Mouse (Mus musculus) skeletal muscle tissue, postnatal 0 days (tissue): Measurements from ENCODE around the gene Gm13283. TPM values are rescaled to one million over a fixed set of nuclear protein-coding genes. Genes with fewer than 3 reads are reported as not detected.

ENCODE experiments used
- polyA plus RNA-seq: library from polyadenylated mRNA; unstranded; fragments of >200 nt; fragmentation: Nextera tagmentation; extraction: Ambion mirVana; gene quantifications from 2 replicates; pipeline ENCODE4 v1.2.1, GENCODE M21; 2015

Gm13283 gene
- 0.15 and 0.18 TPM in 2 replicates for polyA plus RNA-seq

DNA sequence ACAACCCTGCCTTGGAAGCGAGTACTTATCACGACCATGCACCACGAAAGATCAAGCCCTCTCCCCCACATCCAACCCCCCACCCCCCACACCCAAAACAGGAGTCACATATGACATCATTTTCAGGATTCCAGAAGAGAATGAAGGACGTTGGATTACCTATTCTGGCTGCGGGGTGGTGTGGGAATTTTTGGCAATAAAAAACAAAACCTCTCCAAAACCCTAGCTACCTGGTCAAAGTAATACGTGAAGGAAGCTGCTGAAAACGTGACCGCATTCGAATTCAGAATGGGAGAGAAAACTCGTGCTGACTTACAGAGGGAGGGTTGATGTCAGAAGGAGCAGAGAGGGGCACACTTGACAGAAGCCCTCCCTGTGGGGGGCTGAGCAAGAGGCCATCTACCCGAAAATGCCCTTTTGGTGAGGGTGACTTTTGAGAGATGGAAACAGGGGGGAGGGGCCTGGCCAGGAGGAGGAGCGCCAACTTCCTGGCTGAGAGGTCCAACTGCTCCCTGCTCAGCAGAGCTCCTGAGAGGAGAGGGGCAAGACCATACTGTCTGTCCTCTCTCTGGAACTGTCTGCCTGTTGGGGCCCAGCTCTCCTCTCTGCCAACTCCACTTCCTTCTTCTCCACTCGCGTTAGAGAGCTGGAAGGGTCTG, at the start of gene Gm13283:
Gene Gm13283 (plus strand): TSS at position 510 of the 659 bp plus-strand sequence.

DNA sequence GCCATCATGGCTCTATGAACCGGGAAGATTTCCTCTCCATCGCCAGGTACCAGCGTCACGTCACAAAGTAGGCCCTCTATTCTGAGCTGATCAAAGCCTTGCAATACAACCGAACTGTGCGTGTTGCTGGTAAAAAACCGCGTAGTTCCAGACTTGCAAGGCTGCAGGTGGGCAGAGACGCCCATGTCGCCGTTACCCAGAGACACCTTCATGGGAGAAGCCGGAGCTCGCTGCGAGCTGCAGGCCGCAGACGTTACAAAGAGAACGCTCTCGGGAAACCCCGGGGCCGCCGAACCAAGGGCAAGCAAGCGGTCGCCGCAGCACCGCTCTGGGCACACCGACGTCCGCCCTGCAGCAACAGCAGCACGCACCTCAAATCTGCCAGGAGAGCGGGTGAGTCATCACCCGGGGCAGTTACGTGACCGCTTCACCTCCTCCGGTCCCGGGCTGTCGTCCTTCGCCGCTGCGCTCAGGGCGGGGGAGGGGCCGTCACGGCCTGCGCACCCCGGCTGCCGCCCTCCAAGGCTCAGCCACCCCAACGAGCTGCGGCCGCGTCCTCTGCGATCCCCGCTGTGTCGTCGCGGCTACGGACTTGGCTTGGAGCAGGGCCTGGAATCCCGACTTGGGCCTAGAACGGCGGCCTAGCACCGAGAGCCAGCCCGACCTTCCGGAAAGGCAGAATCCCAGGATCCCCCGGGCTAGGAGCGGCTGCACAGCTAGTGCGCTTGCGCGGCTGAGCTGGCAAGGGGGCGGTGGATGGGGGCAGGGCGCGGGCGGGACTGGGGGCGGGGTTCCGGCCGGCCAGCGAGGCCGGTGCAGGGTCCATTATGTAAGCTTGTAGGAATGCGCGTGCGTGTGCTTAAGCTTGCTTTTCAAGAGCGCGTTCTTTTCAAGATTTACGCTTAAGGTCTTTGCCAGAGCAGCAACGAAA, 37.9 kb upstream of the Gm13283 start, which contains the start of the genes Gm26566 and Klhl9:
Gene Gm26566 (plus strand): TSS at position 15 of the 931 bp plus-strand sequence.
Gene Klhl9 (minus strand): TSS at position 675 of the 931 bp plus-strand sequence.

DNA sequence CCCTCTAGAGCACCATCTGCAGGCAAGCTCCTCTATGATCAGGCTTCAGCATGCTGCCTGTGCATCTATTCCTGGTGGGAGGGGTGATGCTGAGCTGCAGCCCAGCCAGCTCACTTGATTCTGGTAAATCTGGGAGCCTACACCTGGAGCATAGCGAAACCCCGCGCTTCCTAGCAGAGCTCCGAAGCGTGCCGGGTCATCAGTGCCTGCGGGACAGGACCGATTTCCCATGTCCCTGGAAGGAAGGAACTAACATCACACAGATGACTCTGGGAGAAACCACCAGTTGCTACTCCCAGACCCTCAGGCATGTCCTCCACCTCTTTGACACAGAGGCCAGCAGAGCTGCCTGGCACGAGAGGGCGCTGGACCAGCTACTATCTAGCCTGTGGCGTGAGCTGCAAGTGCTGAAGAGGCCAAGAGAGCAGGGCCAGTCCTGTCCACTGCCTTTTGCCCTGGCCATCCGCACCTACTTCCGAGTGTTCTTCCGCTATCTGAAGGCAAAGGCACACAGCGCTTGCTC, 5.0 kb upstream of the Gm13283 start, which contains the start of gene Gm13271:
Gene Gm13271 (plus strand): TSS at position 51 of the 523 bp plus-strand sequence.

DNA sequence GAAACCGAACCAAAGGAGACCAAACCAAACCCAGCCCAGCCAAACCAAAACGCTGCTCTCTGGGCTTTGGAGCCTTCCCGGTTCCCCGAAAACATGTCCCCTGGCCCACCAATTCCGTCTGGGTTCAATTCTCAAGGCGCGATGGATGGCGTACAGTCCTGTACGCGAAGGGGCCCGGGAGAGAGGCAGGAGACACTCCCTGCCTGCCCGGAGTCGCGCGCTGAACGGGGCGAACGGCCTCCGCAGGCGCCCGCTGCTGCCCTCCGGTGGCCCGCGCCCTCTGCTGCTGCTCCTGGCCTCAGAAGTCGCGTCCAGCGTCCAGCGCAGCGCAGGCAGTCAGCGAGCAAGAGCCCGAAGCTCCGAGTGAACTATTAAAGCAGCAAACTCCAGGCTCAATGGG, 13.6 kb downstream of the Gm13283 start, which contains the start of gene Gm13290:
Gene Gm13290 (plus strand): TSS at position 301 of the 400 bp plus-strand sequence.

DNA sequence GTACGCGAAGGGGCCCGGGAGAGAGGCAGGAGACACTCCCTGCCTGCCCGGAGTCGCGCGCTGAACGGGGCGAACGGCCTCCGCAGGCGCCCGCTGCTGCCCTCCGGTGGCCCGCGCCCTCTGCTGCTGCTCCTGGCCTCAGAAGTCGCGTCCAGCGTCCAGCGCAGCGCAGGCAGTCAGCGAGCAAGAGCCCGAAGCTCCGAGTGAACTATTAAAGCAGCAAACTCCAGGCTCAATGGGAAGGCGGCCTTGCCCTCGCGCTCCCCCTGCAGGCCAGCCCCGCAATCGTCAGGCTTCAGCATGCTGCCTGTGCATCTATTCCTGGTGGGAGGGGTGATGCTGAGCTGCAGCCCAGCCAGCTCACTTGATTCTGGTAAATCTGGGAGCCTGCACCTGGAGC, 16.7 kb downstream of the Gm13283 start, which contains the start of gene Gm13289:
Gene Gm13289 (plus strand): TSS at position 301 of the 400 bp plus-strand sequence.

DNA sequence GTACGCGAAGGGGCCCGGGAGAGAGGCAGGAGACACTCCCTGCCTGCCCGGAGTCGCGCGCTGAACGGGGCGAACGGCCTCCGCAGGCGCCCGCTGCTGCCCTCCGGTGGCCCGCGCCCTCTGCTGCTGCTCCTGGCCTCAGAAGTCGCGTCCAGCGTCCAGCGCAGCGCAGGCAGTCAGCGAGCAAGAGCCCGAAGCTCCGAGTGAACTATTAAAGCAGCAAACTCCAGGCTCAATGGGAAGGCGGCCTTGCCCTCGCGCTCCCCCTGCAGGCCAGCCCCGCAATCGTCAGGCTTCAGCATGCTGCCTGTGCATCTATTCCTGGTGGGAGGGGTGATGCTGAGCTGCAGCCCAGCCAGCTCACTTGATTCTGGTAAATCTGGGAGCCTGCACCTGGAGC, 19.6 kb downstream of the Gm13283 start, which contains the start of gene Gm13272:
Gene Gm13272 (plus strand): TSS at position 301 of the 400 bp plus-strand sequence.

DNA sequence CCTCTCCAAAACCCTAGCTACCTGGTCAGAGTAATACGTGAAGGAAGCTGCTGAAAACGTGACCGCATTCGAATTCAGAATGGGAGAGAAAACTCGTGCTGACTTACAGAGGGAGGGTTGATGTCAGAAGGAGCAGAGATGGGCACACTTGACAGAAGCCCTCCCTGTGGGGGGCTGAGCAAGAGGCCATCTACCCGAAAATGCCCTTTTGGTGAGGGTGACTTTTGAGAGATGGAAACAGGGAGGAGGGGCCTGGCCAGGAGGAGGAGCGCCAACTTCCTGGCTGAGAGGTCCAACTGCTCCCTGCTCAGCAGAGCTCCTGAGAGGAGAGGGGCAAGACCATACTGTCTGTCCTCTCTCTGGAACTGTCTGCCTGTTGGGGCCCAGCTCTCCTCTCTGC, 21.9 kb downstream of the Gm13283 start, which contains the start of gene Ifnz:
Gene Ifnz (plus strand): TSS at position 301 of the 400 bp plus-strand sequence.

DNA sequence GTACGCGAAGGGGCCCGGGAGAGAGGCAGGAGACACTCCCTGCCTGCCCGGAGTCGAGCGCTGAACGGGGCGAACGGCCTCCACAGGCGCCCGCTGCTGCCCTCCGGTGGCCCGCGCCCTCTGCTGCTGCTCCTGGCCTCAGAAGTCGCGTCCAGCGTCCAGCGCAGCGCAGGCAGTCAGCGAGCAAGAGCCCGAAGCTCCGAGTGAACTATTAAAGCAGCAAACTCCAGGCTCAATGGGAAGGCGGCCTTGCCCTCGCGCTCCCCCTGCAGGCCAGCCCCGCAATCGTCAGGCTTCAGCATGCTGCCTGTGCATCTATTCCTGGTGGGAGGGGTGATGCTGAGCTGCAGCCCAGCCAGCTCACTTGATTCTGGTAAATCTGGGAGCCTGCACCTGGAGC, 25.5 kb downstream of the Gm13283 start, which contains the start of gene Gm13276:
Gene Gm13276 (plus strand): TSS at position 301 of the 400 bp plus-strand sequence.

DNA sequence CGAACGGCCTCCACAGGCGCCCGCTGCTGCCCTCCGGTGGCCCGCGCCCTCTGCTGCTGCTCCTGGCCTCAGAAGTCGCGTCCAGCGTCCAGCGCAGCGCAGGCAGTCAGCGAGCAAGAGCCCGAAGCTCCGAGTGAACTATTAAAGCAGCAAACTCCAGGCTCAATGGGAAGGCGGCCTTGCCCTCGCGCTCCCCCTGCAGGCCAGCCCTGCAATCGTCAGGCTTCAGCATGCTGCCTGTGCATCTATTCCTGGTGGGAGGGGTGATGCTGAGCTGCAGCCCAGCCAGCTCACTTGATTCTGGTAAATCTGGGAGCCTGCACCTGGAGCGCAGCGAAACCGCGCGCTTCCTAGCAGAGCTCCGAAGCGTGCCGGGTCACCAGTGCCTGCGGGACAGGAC, 28.5 kb downstream of the Gm13283 start, which contains the start of gene Gm13277:
Gene Gm13277 (plus strand): TSS at position 231 of the 400 bp plus-strand sequence.

DNA sequence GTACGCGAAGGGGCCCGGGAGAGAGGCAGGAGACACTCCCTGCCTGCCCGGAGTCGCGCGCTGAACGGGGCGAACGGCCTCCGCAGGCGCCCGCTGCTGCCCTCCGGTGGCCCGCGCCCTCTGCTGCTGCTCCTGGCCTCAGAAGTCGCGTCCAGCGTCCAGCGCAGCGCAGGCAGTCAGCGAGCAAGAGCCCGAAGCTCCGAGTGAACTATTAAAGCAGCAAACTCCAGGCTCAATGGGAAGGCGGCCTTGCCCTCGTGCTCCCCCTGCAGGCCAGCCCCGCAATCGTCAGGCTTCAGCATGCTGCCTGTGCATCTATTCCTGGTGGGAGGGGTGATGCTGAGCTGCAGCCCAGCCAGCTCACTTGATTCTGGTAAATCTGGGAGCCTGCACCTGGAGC, 31.3 kb downstream of the Gm13283 start, which contains the start of gene Gm13278:
Gene Gm13278 (plus strand): TSS at position 301 of the 400 bp plus-strand sequence.

DNA sequence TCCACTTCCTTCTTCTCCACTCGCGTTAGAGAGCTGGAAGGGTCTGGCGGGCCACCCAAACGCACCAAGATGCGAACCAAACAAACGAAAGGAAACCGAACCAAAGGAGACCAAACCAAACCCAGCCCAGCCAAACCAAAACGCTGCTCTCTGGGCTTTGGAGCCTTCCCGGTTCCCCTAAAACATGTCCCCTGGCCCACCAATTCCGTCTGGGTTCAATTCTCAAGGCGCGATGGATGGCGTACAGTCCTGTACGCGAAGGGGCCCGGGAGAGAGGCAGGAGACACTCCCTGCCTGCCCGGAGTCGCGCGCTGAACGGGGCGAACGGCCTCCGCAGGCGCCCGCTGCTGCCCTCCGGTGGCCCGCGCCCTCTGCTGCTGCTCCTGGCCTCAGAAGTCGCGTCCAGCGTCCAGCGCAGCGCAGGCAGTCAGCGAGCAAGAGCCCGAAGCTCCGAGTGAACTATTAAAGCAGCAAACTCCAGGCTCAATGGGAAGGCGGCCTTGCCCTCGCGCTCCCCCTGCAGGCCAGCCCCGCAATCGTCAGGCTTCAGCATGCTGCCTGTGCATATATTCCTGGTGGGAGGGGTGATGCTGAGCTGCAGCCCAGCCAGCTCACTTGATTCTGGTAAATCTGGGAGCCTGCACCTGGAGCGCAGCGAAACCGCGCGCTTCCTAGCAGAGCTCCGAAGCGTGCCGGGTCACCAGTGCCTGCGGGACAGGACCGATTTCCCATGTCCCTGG, 34.2 kb downstream of the Gm13283 start, which contains the start of gene Gm13275:
Gene Gm13275 (plus strand): TSS at position 552 of the 740 bp plus-strand sequence.

DNA sequence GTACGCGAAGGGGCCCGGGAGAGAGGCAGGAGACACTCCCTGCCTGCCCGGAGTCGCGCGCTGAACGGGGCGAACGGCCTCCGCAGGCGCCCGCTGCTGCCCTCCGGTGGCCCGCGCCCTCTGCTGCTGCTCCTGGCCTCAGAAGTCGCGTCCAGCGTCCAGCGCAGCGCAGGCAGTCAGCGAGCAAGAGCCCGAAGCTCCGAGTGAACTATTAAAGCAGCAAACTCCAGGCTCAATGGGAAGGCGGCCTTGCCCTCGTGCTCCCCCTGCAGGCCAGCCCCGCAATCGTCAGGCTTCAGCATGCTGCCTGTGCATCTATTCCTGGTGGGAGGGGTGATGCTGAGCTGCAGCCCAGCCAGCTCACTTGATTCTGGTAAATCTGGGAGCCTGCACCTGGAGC, 37.2 kb downstream of the Gm13283 start, which contains the start of gene Gm13279:
Gene Gm13279 (plus strand): TSS at position 301 of the 400 bp plus-strand sequence.

DNA sequence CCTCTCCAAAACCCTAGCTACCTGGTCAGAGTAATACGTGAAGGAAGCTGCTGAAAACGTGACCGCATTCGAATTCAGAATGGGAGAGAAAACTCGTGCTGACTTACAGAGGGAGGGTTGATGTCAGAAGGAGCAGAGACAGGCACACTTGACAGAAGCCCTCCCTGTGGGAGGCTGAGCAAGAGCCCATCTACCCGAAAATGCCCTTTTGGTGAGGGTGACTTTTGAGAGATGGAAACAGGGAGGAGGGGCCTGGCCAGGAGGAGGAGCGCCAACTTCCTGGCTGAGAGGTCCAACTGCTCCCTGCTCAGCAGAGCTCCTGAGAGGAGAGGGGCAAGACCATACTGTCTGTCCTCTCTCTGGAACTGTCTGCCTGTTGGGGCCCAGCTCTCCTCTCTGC, 39.4 kb downstream of the Gm13283 start, which contains the start of gene Gm13285:
Gene Gm13285 (plus strand): TSS at position 301 of the 400 bp plus-strand sequence.

DNA sequence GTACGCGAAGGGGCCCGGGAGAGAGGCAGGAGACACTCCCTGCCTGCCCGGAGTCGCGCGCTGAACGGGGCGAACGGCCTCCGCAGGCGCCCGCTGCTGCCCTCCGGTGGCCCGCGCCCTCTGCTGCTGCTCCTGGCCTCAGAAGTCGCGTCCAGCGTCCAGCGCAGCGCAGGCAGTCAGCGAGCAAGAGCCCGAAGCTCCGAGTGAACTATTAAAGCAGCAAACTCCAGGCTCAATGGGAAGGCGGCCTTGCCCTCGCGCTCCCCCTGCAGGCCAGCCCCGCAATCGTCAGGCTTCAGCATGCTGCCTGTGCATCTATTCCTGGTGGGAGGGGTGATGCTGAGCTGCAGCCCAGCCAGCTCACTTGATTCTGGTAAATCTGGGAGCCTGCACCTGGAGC, 43.0 kb downstream of the Gm13283 start, which contains the start of gene Gm13287:
Gene Gm13287 (plus strand): TSS at position 301 of the 400 bp plus-strand sequence.

DNA sequence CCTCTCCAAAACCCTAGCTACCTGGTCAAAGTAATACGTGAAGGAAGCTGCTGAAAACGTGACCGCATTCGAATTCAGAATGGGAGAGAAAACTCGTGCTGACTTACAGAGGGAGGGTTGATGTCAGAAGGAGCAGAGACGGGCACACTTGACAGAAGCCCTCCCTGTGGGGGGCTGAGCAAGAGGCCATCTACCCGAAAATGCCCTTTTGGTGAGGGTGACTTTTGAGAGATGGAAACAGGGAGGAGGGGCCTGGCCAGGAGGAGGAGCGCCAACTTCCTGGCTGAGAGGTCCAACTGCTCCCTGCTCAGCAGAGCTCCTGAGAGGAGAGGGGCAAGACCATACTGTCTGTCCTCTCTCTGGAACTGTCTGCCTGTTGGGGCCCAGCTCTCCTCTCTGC, 45.3 kb downstream of the Gm13283 start, which contains the start of gene Gm13288:
Gene Gm13288 (plus strand): TSS at position 301 of the 400 bp plus-strand sequence.

Other genes with a start within 250 kb of the Gm13283 start
- not detected in 2 replicates for gene Ifnb1, start 237.3 kb upstream of the Gm13283 start, polyA plus RNA-seq
- gene Ifna15, start 201.9 kb upstream of the Gm13283 start, polyA plus RNA-seq = not detected in 2 replicates
- not detected in 2 replicates for gene Ifna14, start 188.3 kb upstream of the Gm13283 start, polyA plus RNA-seq
- not detected in 2 replicates for gene Ifna9, start 167.7 kb upstream of the Gm13283 start, polyA plus RNA-seq
- gene Ifna12, start 156.7 kb upstream of the Gm13283 start, polyA plus RNA-seq = not detected in 2 replicates
- not detected in 2 replicates for gene C87499, start 125.7 kb upstream of the Gm13283 start, polyA plus RNA-seq
- gene Ifna13, start 115.7 kb upstream of the Gm13283 start, polyA plus RNA-seq = not detected in 2 replicates
- gene Ifna16, start 83.2 kb upstream of the Gm13283 start, polyA plus RNA-seq = not detected in 2 replicates
- not detected in 2 replicates for gene Ifna2, start 76.2 kb upstream of the Gm13283 start, polyA plus RNA-seq
- not detected in 2 replicates for gene Ifnab, start 68.8 kb upstream of the Gm13283 start, polyA plus RNA-seq
- gene Gm26566, start 38.3 kb upstream of the Gm13283 start, polyA plus RNA-seq = 0.13 and 0.36 TPM in 2 replicates
- 48.9 and 52.6 TPM in 2 replicates for gene Klhl9, start 37.7 kb upstream of the Gm13283 start, polyA plus RNA-seq
- not detected in 2 replicates for gene Gm13271, start 5.3 kb upstream of the Gm13283 start, polyA plus RNA-seq
- 0.15 TPM in 1 of 2 replicates, not detected in the other for gene Gm13290, start 13.7 kb downstream of the Gm13283 start, polyA plus RNA-seq
- not detected in 2 replicates for gene Gm13289, start 16.8 kb downstream of the Gm13283 start, polyA plus RNA-seq
- gene Gm13272, start 19.7 kb downstream of the Gm13283 start, polyA plus RNA-seq = not detected in 2 replicates
- gene Ifnz, start 22.0 kb downstream of the Gm13283 start, polyA plus RNA-seq = 0.26 and 0.27 TPM in 2 replicates
- not detected in 2 replicates for gene Gm13276, start 25.6 kb downstream of the Gm13283 start, polyA plus RNA-seq
- not detected in 2 replicates for gene Gm13277, start 28.5 kb downstream of the Gm13283 start, polyA plus RNA-seq
- not detected in 2 replicates for gene Gm13278, start 31.4 kb downstream of the Gm13283 start, polyA plus RNA-seq
- gene Gm13275, start 34.4 kb downstream of the Gm13283 start, polyA plus RNA-seq = not detected in 2 replicates
- gene Gm13279, start 37.3 kb downstream of the Gm13283 start, polyA plus RNA-seq = not detected in 2 replicates
- 0.47 and 1.0 TPM in 2 replicates for gene Gm13285, start 39.5 kb downstream of the Gm13283 start, polyA plus RNA-seq
- not detected in 2 replicates for gene Gm13287, start 43.1 kb downstream of the Gm13283 start, polyA plus RNA-seq
- gene Gm13288, start 45.4 kb downstream of the Gm13283 start, polyA plus RNA-seq = 0.10 TPM in 1 of 2 replicates, not detected in the other
- gene Ifna7, start 56.1 kb downstream of the Gm13283 start, polyA plus RNA-seq = not detected in 2 replicates
- gene Ifna11, start 59.8 kb downstream of the Gm13283 start, polyA plus RNA-seq = not detected in 2 replicates
- gene Ifna6, start 67.3 kb downstream of the Gm13283 start, polyA plus RNA-seq = not detected in 2 replicates
- gene Ifna5, start 75.4 kb downstream of the Gm13283 start, polyA plus RNA-seq = not detected in 2 replicates
- not detected in 2 replicates for gene Ifna4, start 81.7 kb downstream of the Gm13283 start, polyA plus RNA-seq
- gene Ifna1, start 90.0 kb downstream of the Gm13283 start, polyA plus RNA-seq = not detected in 2 replicates
- gene Ifne, start 120.1 kb downstream of the Gm13283 start, polyA plus RNA-seq = not detected in 2 replicates